Mouse (Mus musculus) limb, embryonic 11.5 days (tissue): ENCODE data around the gene Gpr158. TPM values are rescaled to one million over a fixed set of nuclear protein-coding genes. Genes with fewer than 3 reads are reported as not detected.

ENCODE experiments used
- ATAC-seq: fragments of 200-750 bp; cut with Nextera tagmentation; 2 replicates; pipeline ENCODE4 v1.8.0; 2017; ENCODE audit warnings: low read depth; ENCODE audit not compliant: insufficient number of reproducible peaks, low FRiP score, low TSS enrichment
- DNase-seq: peaks from one replicate; pipeline ENCODE4 v3.0.0-alpha.2; 2015; ENCODE audit warnings: low spot score
- H3K27ac ChIP-seq: fragments of 300-500 bp; sonication (generic); replicated peaks from 2 replicates; pipeline ENCODE4 v1.5.1; 2014; ENCODE audit warnings: low read depth, mild to moderate bottlenecking, low read length
- H3K27me3 ChIP-seq: fragments of 300-500 bp; sonication (generic); 2 replicates; pipeline ENCODE4 v1.6.1; 2014; ENCODE audit warnings: mild to moderate bottlenecking, low read length, mixed read lengths; ENCODE audit not compliant: control insufficient read depth, insufficient read depth
- H3K36me3 ChIP-seq: fragments of 300-500 bp; sonication (generic); 2 replicates; pipeline ENCODE4 v1.6.1; 2014; ENCODE audit warnings: mild to moderate bottlenecking, low read length, moderate library complexity, mixed read lengths; ENCODE audit not compliant: control insufficient read depth, insufficient read depth
- H3K4me1 ChIP-seq: fragments of 300-500 bp; sonication (generic); 2 replicates; pipeline ENCODE4 v1.6.1; 2014; ENCODE audit warnings: low read length, mixed read lengths; ENCODE audit not compliant: control insufficient read depth, insufficient read depth
- H3K4me2 ChIP-seq: fragments of 300-500 bp; sonication (generic); 2 replicates; pipeline ENCODE4 v1.6.1; 2014; ENCODE audit warnings: low read depth, mild to moderate bottlenecking, moderate library complexity; ENCODE audit not compliant: severe bottlenecking
- H3K4me3 ChIP-seq: fragments of 300-500 bp; sonication (generic); 2 replicates; pipeline ENCODE4 v1.5.1; 2014; ENCODE audit warnings: low read depth, low read length
- H3K9ac ChIP-seq: fragments of 300-500 bp; sonication (generic); 2 replicates; pipeline ENCODE4 v1.6.1; 2014; ENCODE audit warnings: mild to moderate bottlenecking, low read length
- H3K9me3 ChIP-seq: fragments of 300-500 bp; sonication (generic); 2 replicates; pipeline ENCODE4 v1.6.1; 2016; ENCODE audit warnings: low read length; ENCODE audit not compliant: control insufficient read depth
- WGBS: fragments of 180-500 bp; shearing (Covaris S2); extraction: QIAGEN DNeasy Blood & Tissue Kit; methylation state at CpG from one replicate; pipeline ENCODE4 v1.1.7; 2014; 5-methylcytosine and 5-hydroxymethylcytosine counted together
- polyA plus RNA-seq: library from polyadenylated mRNA; unstranded; fragments of >200 nt; fragmentation: Nextera tagmentation; extraction: Ambion mirVana; gene quantifications from 2 replicates; pipeline ENCODE4 v1.2.1, GENCODE M21; 2014

The Gpr158 gene
- not detected in 2 replicates for polyA plus RNA-seq

- no peak within 1 kb of the TSS for H3K27ac ChIP-seq
- no peaks in the 10 kb centered on the region for H3K9me3 ChIP-seq
- WGBS: 3% methylated on average over 43 of the region's 43 CpGs
- H3K4me2 ChIP-seq: peak within 1 kb of the TSS; percentile 54
- peak within 1 kb of the TSS; percentile 23; the same call in 1 of the 2 replicates for H3K4me3 ChIP-seq
- no peaks in the 10 kb centered on the region for H3K4me1 ChIP-seq
- H3K27me3 ChIP-seq: peaks cover 18% of the 10 kb centered on the region
- no peak within 1 kb of the TSS for H3K9ac ChIP-seq
- DNase-seq: peak; percentile 92
- ATAC-seq: peak; percentile 82
- no peaks in the 10 kb centered on the region for H3K36me3 ChIP-seq
Observed at GRCm38 (mm10) chr2:21367345-21368111, at the start of gene Gpr158. Gpr158 (plus strand) TSS chr2:21367542.

DNA sequence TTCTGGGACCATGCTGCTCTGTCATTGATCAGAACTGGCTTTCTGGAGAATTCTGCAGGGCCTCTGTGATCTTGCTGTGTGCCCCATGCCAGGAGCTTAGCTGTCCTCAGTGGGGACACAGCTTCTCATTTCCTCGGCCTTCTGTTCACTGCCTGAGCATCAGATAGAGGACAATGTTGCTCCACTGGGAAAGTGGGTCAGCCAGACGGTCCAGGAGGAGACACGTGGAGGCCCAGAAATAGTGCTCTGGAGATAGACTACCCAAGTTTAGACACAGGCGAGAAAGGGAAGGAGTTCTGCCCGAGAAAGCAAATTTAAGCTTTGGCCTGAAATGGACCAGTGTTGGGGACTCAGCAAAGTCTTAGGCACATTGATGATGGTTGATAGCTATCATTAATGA lies 23.5 kb upstream of the Gpr158 start:
- Histone ChIP-seq H3K9ac (no peak overlapping the region), H3K9me3 (no peaks in the 10 kb centered on the region), H3K36me3 (no peaks in the 10 kb centered on the region), H3K27ac (no peak overlapping the region), H3K4me1 (no peaks in the 10 kb centered on the region), H3K4me2 (no peak overlapping the region), H3K27me3 (no peaks in the 10 kb centered on the region), H3K4me3 (no peak overlapping the region)
- ATAC-seq (no peak), DNase-seq (no peak)
- 80% methylated on average over 5 of the region's 5 CpGs for WGBS

GRCm38 (mm10) chr2:21368351-21369170 lies 1.2 kb downstream of the Gpr158 start:
- Histone ChIP-seq H3K4me1 (no peaks in the 10 kb centered on the region), H3K27me3 (peaks cover 18% of the 10 kb centered on the region), H3K4me2 (no peak overlapping the region), H3K36me3 (no peaks in the 10 kb centered on the region), H3K9me3 (no peaks in the 10 kb centered on the region), H3K4me3 (no peak overlapping the region), H3K9ac (no peak overlapping the region), H3K27ac (no peak overlapping the region)
- DNase-seq (peak; percentile 65), ATAC-seq (peak; percentile 70)
- 15% methylated on average over 44 of the region's 44 CpGs for WGBS

GRCm38 (mm10) chr2:21369171-21369485 lies 1.8 kb downstream of the Gpr158 start:
- ATAC-seq (no peak), DNase-seq (no peak)
- Histone ChIP-seq H3K4me3 (no peak overlapping the region), H3K27me3 (peaks cover 18% of the 10 kb centered on the region), H3K36me3 (no peaks in the 10 kb centered on the region), H3K9ac (no peak overlapping the region), H3K4me1 (no peaks in the 10 kb centered on the region), H3K9me3 (no peaks in the 10 kb centered on the region), H3K4me2 (no peak overlapping the region), H3K27ac (no peak overlapping the region)
- 52% methylated on average over 6 of the region's 6 CpGs for WGBS

GRCm38 (mm10) chr2:21369556-21369955 lies 2.2 kb downstream of the Gpr158 start:
- Histone ChIP-seq H3K36me3 (no peaks in the 10 kb centered on the region), H3K9me3 (no peaks in the 10 kb centered on the region)
- no peak for DNase-seq

GRCm38 (mm10) chr2:21379516-21379915 lies 12.2 kb downstream of the Gpr158 start:
- Histone ChIP-seq H3K27me3 (no peaks in the 10 kb centered on the region), H3K27ac (no peak overlapping the region), H3K4me3 (no peak overlapping the region), H3K9me3 (no peaks in the 10 kb centered on the region), H3K9ac (no peak overlapping the region), H3K4me1 (no peaks in the 10 kb centered on the region), H3K36me3 (no peaks in the 10 kb centered on the region), H3K4me2 (no peak overlapping the region)
- no peak for ATAC-seq
- WGBS: 70% methylated on average over 2 of the region's 2 CpGs
- DNase-seq: no peak

More at GRCm38 (mm10) chr2:21369556-21369955, 2.2 kb downstream of the Gpr158 start:
- Histone ChIP-seq H3K4me2 (no peak overlapping the region), H3K4me3 (no peak overlapping the region), H3K9ac (no peak overlapping the region), H3K4me1 (no peaks in the 10 kb centered on the region), H3K27ac (no peak overlapping the region), H3K27me3 (peaks cover 18% of the 10 kb centered on the region)
- ATAC-seq: no peak
- 58% methylated on average over 2 of the region's 2 CpGs for WGBS

DNA sequence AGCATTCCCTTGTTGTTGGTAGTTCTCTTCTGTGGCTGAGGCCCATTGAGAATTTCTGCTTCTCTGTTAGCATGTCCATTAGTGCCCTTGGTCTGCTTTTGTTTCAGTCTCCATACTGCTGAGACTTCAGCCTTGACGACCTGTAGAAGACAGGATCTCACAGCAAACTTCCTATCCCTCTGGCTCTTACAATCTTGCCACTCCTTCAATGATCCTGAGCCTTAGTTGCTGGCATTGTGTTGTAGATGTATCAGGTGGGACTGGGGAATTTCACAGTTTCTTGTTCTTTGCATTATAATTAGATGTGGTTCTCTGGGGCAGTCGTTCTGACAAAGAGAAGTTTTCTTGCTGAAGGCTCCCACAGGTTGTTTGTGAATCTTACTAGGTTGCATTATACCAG lies 25.4 kb downstream of the Gpr158 start:
- Histone ChIP-seq H3K36me3 (no peaks in the 10 kb centered on the region), H3K27ac (no peak overlapping the region), H3K9me3 (no peaks in the 10 kb centered on the region), H3K4me1 (no peaks in the 10 kb centered on the region), H3K4me2 (no peak overlapping the region), H3K9ac (no peak overlapping the region), H3K4me3 (no peak overlapping the region), H3K27me3 (no peaks in the 10 kb centered on the region)
- DNase-seq (no peak), ATAC-seq (no peak)
- 16% methylated on average over 2 of the region's 2 CpGs for WGBS

DNA sequence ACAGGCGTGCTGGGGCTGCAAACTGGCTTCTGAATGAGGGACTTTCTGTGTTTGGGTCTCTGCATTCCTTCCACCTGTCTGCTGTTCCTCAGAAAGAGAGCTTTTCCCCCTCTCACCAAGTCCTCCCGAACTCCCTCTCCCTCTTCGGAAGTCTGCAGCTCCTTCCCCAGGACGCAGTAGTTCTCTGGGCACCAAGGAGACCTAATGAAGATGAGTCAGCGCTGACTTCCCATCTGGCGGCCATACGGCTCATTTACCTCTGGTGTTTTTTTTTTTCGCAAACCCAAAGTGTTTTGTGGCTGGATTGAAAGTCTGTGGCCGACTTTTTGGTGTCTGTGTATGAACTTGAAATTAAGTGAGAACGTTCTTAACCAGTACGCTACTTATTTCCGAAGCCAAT lies 30.0 kb downstream of the Gpr158 start:
- 68% methylated on average over 12 of the region's 12 CpGs for WGBS
- Histone ChIP-seq H3K4me1 (no peaks in the 10 kb centered on the region), H3K4me3 (no peak overlapping the region), H3K9me3 (no peaks in the 10 kb centered on the region), H3K27me3 (no peaks in the 10 kb centered on the region), H3K36me3 (no peaks in the 10 kb centered on the region), H3K4me2 (no peak overlapping the region), H3K9ac (no peak overlapping the region), H3K27ac (no peak overlapping the region)
- DNase-seq: no peak
- no peak for ATAC-seq
